Mouse (Mus musculus) limb, embryonic 14.5 days (tissue): ENCODE data around the gene Pdzd2. TPM values are rescaled to one million over a fixed set of nuclear protein-coding genes. Genes with fewer than 3 reads are reported as not detected.

Experiments
- ATAC-seq: fragments of 200-750 bp; cut with Nextera tagmentation; 2 replicates; pipeline ENCODE4 v1.8.0; 2017; ENCODE audit warnings: low read depth, moderate number of reproducible peaks, moderate TSS enrichment; ENCODE audit not compliant: low FRiP score
- DNase-seq: peaks from one replicate; pipeline ENCODE4 v3.0.0-alpha.2; 2015; ENCODE audit warnings: low spot score
- H3K27ac ChIP-seq: fragments of 300-500 bp; sonication (generic); replicated peaks from 2 replicates; pipeline ENCODE4 v1.5.1; 2014; ENCODE audit warnings: low read depth, mild to moderate bottlenecking, low read length, moderate library complexity, mixed read lengths
- H3K27me3 ChIP-seq: fragments of 300-500 bp; sonication (generic); 2 replicates; pipeline ENCODE4 v1.6.1; 2014; ENCODE audit warnings: low read length, mixed read lengths; ENCODE audit not compliant: control insufficient read depth, insufficient read depth
- H3K36me3 ChIP-seq: fragments of 300-500 bp; sonication (generic); 2 replicates; pipeline ENCODE4 v1.6.1; 2014; ENCODE audit warnings: mild to moderate bottlenecking, low read length, moderate library complexity, mixed read lengths; ENCODE audit not compliant: control insufficient read depth, insufficient read depth
- H3K4me1 ChIP-seq: fragments of 300-500 bp; sonication (generic); 2 replicates; pipeline ENCODE4 v1.6.1; 2014; ENCODE audit warnings: antibody characterized with exemption, low read length, mixed read lengths; ENCODE audit not compliant: control insufficient read depth, insufficient read depth
- H3K4me2 ChIP-seq: fragments of 300-500 bp; sonication (generic); replicated peaks from 2 replicates; pipeline ENCODE4 v1.6.1; 2014; ENCODE audit warnings: low read depth, mild to moderate bottlenecking, low read length, moderate library complexity; ENCODE audit not compliant: severe bottlenecking
- H3K4me3 ChIP-seq: fragments of 300-500 bp; sonication (generic); replicated peaks from 2 replicates; pipeline ENCODE4 v1.5.1; 2014; ENCODE audit warnings: low read length
- H3K9ac ChIP-seq: fragments of 300-500 bp; sonication (generic); 2 replicates; pipeline ENCODE4 v1.6.1; 2014; ENCODE audit warnings: mild to moderate bottlenecking, low read depth, low read length, moderate library complexity; ENCODE audit not compliant: severe bottlenecking
- H3K9me3 ChIP-seq: fragments of 300-500 bp; sonication (generic); 2 replicates; pipeline ENCODE4 v1.6.1; 2016; ENCODE audit warnings: low read length; ENCODE audit not compliant: control insufficient read depth
- POLR2A ChIP-seq: fragments of 200-500 bp; IDR thresholded peaks from 2 replicates; pipeline ENCODE4 v1.8.0; 2012; ENCODE audit warnings: inconsistent platforms, mild to moderate bottlenecking, moderate library complexity, borderline replicate concordance; ENCODE audit not compliant: insufficient read depth, insufficient read length; ENCODE audit errors: extremely low read depth
- WGBS: fragments of 180-500 bp; shearing (Covaris S2); extraction: QIAGEN DNeasy Blood & Tissue Kit; methylation state at CpG from one replicate; pipeline ENCODE4 v1.1.7; 2014; 5-methylcytosine and 5-hydroxymethylcytosine counted together
- polyA plus RNA-seq, 2 experiments: library from polyadenylated mRNA; depleted of rRNA in 1 of 2; stranded (reverse) in 1 of 2; unstranded in 1 of 2; fragments of >200 nt; fragmentation: Nextera tagmentation in 1 of 2; extraction: Ambion mirVana in 1 of 2; gene quantifications; 2 replicates each; pipeline versions ENCODE4 v1.2.1 to v1.2.3; 2012 to 2014

Gene Pdzd2
- polyA plus RNA-seq, 2 experiments: 14.6 to 26.4 TPM

DNA sequence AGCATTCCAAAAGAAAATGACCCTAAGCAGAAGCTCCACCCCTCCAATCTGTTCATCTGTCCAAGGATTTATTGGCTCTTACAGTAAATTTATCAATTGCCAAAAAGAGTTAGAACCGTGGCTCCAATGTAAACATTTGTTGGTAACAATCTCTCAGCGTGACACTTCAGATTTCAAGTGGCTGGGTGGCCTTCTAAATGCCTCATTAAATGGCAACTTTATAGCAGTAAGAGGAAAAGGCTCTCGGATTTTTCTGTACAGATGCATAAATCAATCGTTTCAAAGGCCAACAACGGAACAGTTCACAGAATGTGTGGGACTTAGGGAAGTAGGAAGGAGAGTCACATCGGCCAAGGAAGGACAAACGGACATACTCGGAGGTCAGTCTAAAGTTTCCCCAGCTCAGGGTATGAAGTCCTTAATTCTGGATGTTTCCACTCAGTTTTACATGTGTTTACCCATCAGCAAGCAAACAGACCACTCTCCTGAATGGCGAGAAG lies 222.4 kb downstream of the Pdzd2 start:
- no peak overlapping the region for H3K27ac ChIP-seq
- H3K9me3 ChIP-seq: no peaks in the 10 kb centered on the region
- DNase-seq (no peak), ATAC-seq (no peak)
- TF ChIP-seq POLR2A: no peak
- H3K4me2 ChIP-seq: no peak overlapping the region
- H3K36me3 ChIP-seq: no peaks in the 10 kb centered on the region
- whole genome bisulfite sequencing: 33% methylated on average over 9 of the region's 9 CpGs
- no peak overlapping the region for H3K9ac ChIP-seq
- H3K4me3 ChIP-seq: no peak overlapping the region
- H3K27me3 ChIP-seq: no peaks in the 10 kb centered on the region
- peaks cover 62% of the 10 kb centered on the region for H3K4me1 ChIP-seq

DNA sequence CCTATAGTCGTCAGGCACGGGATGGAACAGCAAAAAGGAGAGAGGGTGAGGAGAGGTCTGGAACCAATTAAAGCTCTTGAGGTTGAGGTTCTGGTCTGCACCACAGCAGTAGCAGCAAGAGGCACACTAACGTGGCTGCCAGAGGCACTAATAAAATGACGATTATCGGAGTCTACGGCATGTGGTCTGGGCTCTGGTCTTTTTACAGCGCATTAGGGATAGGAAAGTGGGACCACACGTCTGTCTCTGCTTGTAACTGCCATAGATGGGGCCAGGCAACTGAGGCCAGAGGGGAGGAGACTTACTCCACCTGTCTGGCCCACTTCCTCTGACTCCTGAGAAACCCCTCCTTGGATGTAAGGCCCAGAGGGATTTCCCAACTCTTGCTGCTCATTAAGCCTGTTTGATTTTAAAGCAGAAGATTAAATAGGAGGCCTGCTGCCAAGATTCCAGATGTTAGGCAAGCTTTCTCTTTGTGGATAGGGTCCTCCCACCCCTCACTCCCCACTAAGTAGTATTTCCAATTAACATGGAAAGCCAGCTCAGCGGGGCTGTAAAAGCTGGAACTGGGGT lies 224.4 kb downstream of the Pdzd2 start:
- Histone ChIP-seq H3K4me2 (no peak overlapping the region), H3K4me3 (no peak overlapping the region), H3K9ac (no peak overlapping the region), H3K27ac (no peak overlapping the region), H3K36me3 (no peaks in the 10 kb centered on the region), H3K4me1 (peaks cover 59% of the 10 kb centered on the region), H3K9me3 (no peaks in the 10 kb centered on the region), H3K27me3 (no peaks in the 10 kb centered on the region)
- 9% methylated on average over 9 of the region's 9 CpGs for WGBS
- ATAC-seq (peak; percentile 89), DNase-seq (peak; percentile 87)
- no peak for TF ChIP-seq POLR2A

DNA sequence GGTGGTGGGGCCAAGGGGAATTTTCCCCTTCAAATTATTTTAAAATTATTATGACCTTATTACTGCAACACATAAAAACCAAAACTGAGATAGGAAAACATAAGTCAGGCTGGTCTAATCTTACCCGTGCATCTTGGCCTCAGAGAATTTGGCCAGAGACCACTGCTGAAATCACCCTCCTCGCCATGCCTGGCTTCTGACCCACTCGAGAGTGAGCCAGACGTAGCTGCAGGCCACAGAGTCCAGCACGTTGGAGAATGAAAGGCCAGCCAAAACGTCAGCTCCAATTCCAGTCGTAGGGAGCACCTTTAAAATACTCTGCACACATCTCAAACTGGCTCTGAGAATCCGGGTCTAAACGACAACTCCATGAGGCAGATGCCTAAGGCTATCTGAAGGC lies 226.2 kb downstream of the Pdzd2 start:
- H3K27me3 ChIP-seq: no peaks in the 10 kb centered on the region
- no peak overlapping the region; the same call in 1 of the 2 replicates for H3K27ac ChIP-seq
- no peak overlapping the region for H3K4me3 ChIP-seq
- no peak for TF ChIP-seq POLR2A
- no peak for ATAC-seq
- H3K4me2 ChIP-seq: no peak overlapping the region
- 21% methylated on average over 9 of the region's 9 CpGs for WGBS
- H3K9me3 ChIP-seq: no peaks in the 10 kb centered on the region
- no peaks in the 10 kb centered on the region for H3K36me3 ChIP-seq
- DNase-seq: no peak
- peaks cover 54% of the 10 kb centered on the region for H3K4me1 ChIP-seq
- H3K9ac ChIP-seq: no peak overlapping the region

DNA sequence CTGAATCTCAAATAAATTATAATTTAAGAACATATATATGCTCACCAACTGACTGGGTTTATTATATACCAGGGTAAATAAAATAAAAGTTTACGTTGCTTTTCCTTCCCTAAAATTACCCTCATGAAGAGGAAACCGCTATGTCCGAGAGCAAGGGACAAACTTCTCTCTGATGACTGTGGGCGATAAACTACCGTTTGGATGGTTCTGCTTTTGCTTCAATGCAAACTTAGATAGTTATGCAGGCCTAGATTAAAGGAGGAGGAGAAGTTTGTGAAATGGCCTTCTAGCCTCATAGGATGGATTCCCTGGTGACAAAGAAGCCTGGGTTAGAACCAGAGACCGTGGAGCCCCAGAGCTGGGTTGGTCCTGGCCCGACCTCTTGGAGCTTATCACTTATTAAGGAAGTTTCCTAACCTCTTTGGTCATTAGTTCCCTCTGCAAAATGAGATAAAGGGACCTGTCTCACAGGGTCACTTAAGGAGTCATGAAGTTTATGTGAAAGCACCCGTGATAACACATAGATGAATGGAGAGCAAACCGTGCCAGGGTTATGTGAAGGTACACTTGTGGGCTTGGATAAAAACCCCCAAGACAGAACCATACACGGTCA lies 230.9 kb downstream of the Pdzd2 start:
- H3K36me3 ChIP-seq: no peaks in the 10 kb centered on the region
- TF ChIP-seq POLR2A: no peak
- H3K9ac ChIP-seq: no peak overlapping the region
- ATAC-seq (no peak), DNase-seq (no peak)
- peaks cover 21% of the 10 kb centered on the region for H3K4me1 ChIP-seq
- no peak overlapping the region for H3K27ac ChIP-seq
- WGBS: 90% methylated on average over 10 of the region's 10 CpGs
- H3K4me2 ChIP-seq: no peak overlapping the region
- H3K27me3 ChIP-seq: no peaks in the 10 kb centered on the region
- no peaks in the 10 kb centered on the region for H3K9me3 ChIP-seq
- H3K4me3 ChIP-seq: no peak overlapping the region

DNA sequence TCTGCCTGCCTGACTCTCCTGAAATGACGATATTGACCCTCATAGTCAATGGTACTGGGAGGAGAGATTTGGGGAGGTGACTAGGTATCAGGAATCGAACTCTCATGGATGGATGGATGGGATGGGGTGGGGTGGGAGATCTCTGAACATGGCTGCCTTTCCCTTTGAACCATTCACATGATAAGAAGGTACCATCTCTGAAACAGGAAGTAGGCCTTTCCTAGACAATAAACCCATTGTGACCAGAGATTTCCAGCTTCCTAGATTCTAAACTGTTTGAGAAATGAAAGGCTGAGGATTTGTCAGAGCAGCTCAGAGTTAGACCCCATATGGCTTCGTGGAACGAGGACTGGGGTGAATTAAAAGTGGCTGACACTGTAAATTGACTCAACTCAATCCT lies 232.2 kb downstream of the Pdzd2 start:
- Histone ChIP-seq H3K9me3 (no peaks in the 10 kb centered on the region), H3K27ac (no peak overlapping the region), H3K4me3 (no peak overlapping the region), H3K27me3 (no peaks in the 10 kb centered on the region), H3K36me3 (no peaks in the 10 kb centered on the region), H3K4me1 (peaks cover 13% of the 10 kb centered on the region), H3K4me2 (no peak overlapping the region), H3K9ac (no peak overlapping the region)
- DNase-seq (no peak), ATAC-seq (no peak)
- no peak for TF ChIP-seq POLR2A
- 80% methylated on average over 4 of the region's 4 CpGs for WGBS

DNA sequence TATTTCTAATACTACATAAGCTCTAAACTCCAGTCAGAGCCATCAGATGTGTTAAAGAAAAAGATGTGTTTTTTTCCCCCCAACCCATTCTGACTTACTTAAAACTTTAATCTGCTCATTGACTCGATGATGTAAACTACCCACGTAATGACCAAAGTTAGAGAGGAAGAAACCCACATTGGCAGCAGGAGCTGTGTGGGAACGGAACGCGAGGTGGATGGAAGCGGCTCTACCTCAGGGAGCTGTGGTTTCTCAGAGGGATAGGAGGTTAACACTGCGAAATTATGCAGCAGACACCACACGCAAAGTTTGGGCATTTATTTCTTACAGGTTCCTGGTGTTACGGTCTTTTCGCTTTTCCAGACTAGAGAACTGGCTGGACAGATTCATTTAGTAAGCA lies 233.2 kb downstream of the Pdzd2 start:
- ATAC-seq: no peak
- H3K36me3 ChIP-seq: no peaks in the 10 kb centered on the region
- no peak for DNase-seq
- no peak overlapping the region for H3K9ac ChIP-seq
- 50% methylated on average over 10 of the region's 10 CpGs for WGBS
- H3K4me3 ChIP-seq: no peak overlapping the region
- H3K9me3 ChIP-seq: no peaks in the 10 kb centered on the region
- H3K4me2 ChIP-seq: no peak overlapping the region
- H3K4me1 ChIP-seq: peaks cover 16% of the 10 kb centered on the region
- no peak overlapping the region for H3K27ac ChIP-seq
- no peaks in the 10 kb centered on the region for H3K27me3 ChIP-seq
- TF ChIP-seq POLR2A: no peak
